Mouse (Mus musculus): Measurements from ENCODE around the gene Tmc3. TPM values are rescaled to one million over a fixed set of nuclear protein-coding genes. Genes with fewer than 3 reads are reported as not detected.
A peak's percentile ranks its signal among the peaks of the same experiment; 100 is the strongest.

The Tmc3 gene
- polyA plus RNA-seq (2014; fragmentation: Nextera tagmentation; extraction: Ambion mirVana) = 0.73 and 0.84 TPM in 2 replicates

GRCm38 (mm10) chr7:83584639-83585471, at the start of gene Tmc3:
TSS of gene Tmc3 (plus strand) at chr7:83584927.
- no peak for DNase-seq (ENCODE audit: low spot score)
- Histone ChIP-seq H3K36me3 (ENCODE audit: control insufficient read depth, insufficient read depth, low read length) (no peaks in the 10 kb centered on the region), H3K4me1 (ENCODE audit: control insufficient read depth, insufficient read depth, low read length) (no peaks in the 10 kb centered on the region), H3K9me3 (ENCODE audit: control insufficient read depth, low read length) (no peaks in the 10 kb centered on the region), H3K4me2 (ENCODE audit: low read depth, severe bottlenecking) (no peak within 1 kb of the TSS), H3K27ac (replicated peaks; ENCODE audit: low read depth, low read length) (no peak within 1 kb of the TSS), H3K27me3 (ENCODE audit: control insufficient read depth, insufficient read depth, low read length) (no peaks in the 10 kb centered on the region), H3K9ac (ENCODE audit: low read length) (no peak within 1 kb of the TSS), H3K4me3 (ENCODE audit: low read depth, low read length) (no peak within 1 kb of the TSS)
- ATAC-seq (ENCODE audit: insufficient number of reproducible peaks, low FRiP score, low TSS enrichment, low read depth) = 0 out of 2 replicates have a peak, but pooled peaks have one; percentile 39
- 36% methylated on average over 11 of the region's 11 CpGs for WGBS

- no peak for DNase-seq (ENCODE audit: low spot score)
- Histone ChIP-seq H3K36me3 (ENCODE audit: control insufficient read depth, insufficient read depth, low read length) (no peaks in the 10 kb centered on the region), H3K4me1 (ENCODE audit: control insufficient read depth, insufficient read depth, low read length) (no peaks in the 10 kb centered on the region; the same call in 1 of the 2 replicates), H3K27ac (replicated peaks; ENCODE audit: low read depth, low read length) (no peak overlapping the region), H3K4me3 (ENCODE audit: low read depth, low read length) (no peak overlapping the region), H3K9ac (ENCODE audit: low read length) (no peak overlapping the region), H3K4me2 (ENCODE audit: low read depth, severe bottlenecking) (no peak overlapping the region), H3K27me3 (ENCODE audit: control insufficient read depth, insufficient read depth, low read length) (no peaks in the 10 kb centered on the region), H3K9me3 (ENCODE audit: control insufficient read depth, low read length) (no peaks in the 10 kb centered on the region)
- no peak for ATAC-seq (ENCODE audit: insufficient number of reproducible peaks, low FRiP score, low TSS enrichment, low read depth)
- WGBS = 84% methylated on average over 5 of the region's 5 CpGs
Measured at GRCm38 (mm10) chr7:83541536-83542169, 43.1 kb upstream of the Tmc3 start.

- no peaks in the 10 kb centered on the region for H3K9me3 ChIP-seq (ENCODE audit: control insufficient read depth, low read length)
- ATAC-seq (ENCODE audit: insufficient number of reproducible peaks, low FRiP score, low TSS enrichment, low read depth) (no peak), DNase-seq (ENCODE audit: low spot score) (no peak)
- no peak overlapping the region for H3K27ac ChIP-seq (replicated peaks; ENCODE audit: low read depth, low read length)
- WGBS = 73% methylated on average over 7 of the region's 7 CpGs
- no peaks in the 10 kb centered on the region for H3K27me3 ChIP-seq (ENCODE audit: control insufficient read depth, insufficient read depth, low read length)
- H3K4me2 ChIP-seq (ENCODE audit: low read depth, severe bottlenecking) = no peak overlapping the region
- no peak overlapping the region for H3K9ac ChIP-seq (ENCODE audit: low read length)
- H3K36me3 ChIP-seq (ENCODE audit: control insufficient read depth, insufficient read depth, low read length) = no peaks in the 10 kb centered on the region
- H3K4me1 ChIP-seq (ENCODE audit: control insufficient read depth, insufficient read depth, low read length) = no peaks in the 10 kb centered on the region
- no peak overlapping the region for H3K4me3 ChIP-seq (ENCODE audit: low read depth, low read length)
Measured at GRCm38 (mm10) chr7:83548686-83549352, 35.9 kb upstream of the Tmc3 start.

DNA sequence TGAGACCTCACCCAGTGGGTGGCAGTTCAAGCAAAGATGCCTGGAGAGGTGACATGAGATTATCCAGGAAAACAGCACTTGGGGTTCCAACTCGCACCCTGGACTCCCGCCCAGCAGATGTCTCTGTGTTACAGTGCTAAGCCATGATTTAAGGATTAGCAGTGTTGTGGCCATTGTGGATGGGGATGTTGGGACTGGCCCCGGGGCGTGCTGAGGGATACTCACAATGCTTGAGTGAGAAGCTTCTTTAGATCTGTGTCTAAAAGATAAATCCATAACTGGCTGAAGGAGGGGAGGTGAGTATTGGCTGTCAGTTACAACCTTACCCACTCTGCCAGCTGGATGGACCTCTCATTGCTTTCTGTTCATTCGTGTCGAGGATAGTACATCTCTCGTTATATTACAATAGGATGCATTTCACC, 35.4 kb upstream of the Tmc3 start:
- no peaks in the 10 kb centered on the region for H3K36me3 ChIP-seq (ENCODE audit: control insufficient read depth, insufficient read depth, low read length)
- no peaks in the 10 kb centered on the region for H3K4me1 ChIP-seq (ENCODE audit: control insufficient read depth, insufficient read depth, low read length)
- no peak overlapping the region for H3K4me3 ChIP-seq (ENCODE audit: low read depth, low read length)
- no peaks in the 10 kb centered on the region for H3K9me3 ChIP-seq (ENCODE audit: control insufficient read depth, low read length)
- no peaks in the 10 kb centered on the region for H3K27me3 ChIP-seq (ENCODE audit: control insufficient read depth, insufficient read depth, low read length)
- no peak overlapping the region for H3K4me2 ChIP-seq (ENCODE audit: low read depth, severe bottlenecking)
- DNase-seq (ENCODE audit: low spot score) = no peak
- no peak for ATAC-seq (ENCODE audit: insufficient number of reproducible peaks, low FRiP score, low TSS enrichment, low read depth)
- 81% methylated on average over 7 of the region's 7 CpGs for WGBS
- no peak overlapping the region for H3K27ac ChIP-seq (replicated peaks; ENCODE audit: low read depth, low read length)
- no peak overlapping the region for H3K9ac ChIP-seq (ENCODE audit: low read length)

DNA sequence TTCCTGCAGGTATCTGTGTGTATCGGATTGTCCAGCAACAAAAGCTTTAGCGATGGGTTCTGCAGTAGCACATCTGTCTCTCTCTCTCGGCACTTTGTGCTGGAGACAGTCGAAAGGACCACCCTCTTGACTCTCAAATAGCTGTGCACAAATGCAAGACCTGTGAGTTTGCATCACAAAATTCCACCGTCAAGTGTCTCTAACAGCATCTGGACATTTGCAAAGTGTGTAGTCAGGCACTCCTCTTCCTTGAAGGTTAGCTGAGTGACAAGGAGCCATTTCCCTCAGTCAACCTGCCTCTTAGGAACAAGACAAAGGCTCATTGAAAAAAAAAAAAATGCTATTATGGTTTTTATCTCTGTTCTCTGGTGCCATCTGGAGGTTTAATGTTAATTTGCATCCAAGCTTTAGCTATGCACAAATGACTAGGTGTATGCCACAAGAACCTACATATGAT, 34.7 kb upstream of the Tmc3 start:
- no peak for ATAC-seq (ENCODE audit: insufficient number of reproducible peaks, low FRiP score, low TSS enrichment, low read depth)
- H3K27ac ChIP-seq (replicated peaks; ENCODE audit: low read depth, low read length) = no peak overlapping the region
- H3K9me3 ChIP-seq (ENCODE audit: control insufficient read depth, low read length) = no peaks in the 10 kb centered on the region
- no peak overlapping the region for H3K4me3 ChIP-seq (ENCODE audit: low read depth, low read length)
- H3K4me2 ChIP-seq (ENCODE audit: low read depth, severe bottlenecking) = no peak overlapping the region
- WGBS = 72% methylated on average over 5 of the region's 5 CpGs
- no peaks in the 10 kb centered on the region for H3K27me3 ChIP-seq (ENCODE audit: control insufficient read depth, insufficient read depth, low read length)
- peak; percentile 50 for DNase-seq (ENCODE audit: low spot score)
- no peaks in the 10 kb centered on the region for H3K36me3 ChIP-seq (ENCODE audit: control insufficient read depth, insufficient read depth, low read length)
- no peaks in the 10 kb centered on the region for H3K4me1 ChIP-seq (ENCODE audit: control insufficient read depth, insufficient read depth, low read length)
- no peak overlapping the region for H3K9ac ChIP-seq (ENCODE audit: low read length)

- no peaks in the 10 kb centered on the region for H3K9me3 ChIP-seq (ENCODE audit: control insufficient read depth, low read length)
Measured at GRCm38 (mm10) chr7:83554477-83554876, 30.2 kb upstream of the Tmc3 start.

GRCm38 (mm10) chr7:83556488-83556887, 28.2 kb upstream of the Tmc3 start:
- WGBS = 81% methylated on average over 2 of the region's 2 CpGs
- Histone ChIP-seq H3K4me1 (ENCODE audit: control insufficient read depth, insufficient read depth, low read length) (no peaks in the 10 kb centered on the region), H3K9me3 (ENCODE audit: control insufficient read depth, low read length) (no peaks in the 10 kb centered on the region), H3K4me2 (ENCODE audit: low read depth, severe bottlenecking) (no peak overlapping the region), H3K27me3 (ENCODE audit: control insufficient read depth, insufficient read depth, low read length) (no peaks in the 10 kb centered on the region), H3K4me3 (ENCODE audit: low read depth, low read length) (no peak overlapping the region), H3K36me3 (ENCODE audit: control insufficient read depth, insufficient read depth, low read length) (no peaks in the 10 kb centered on the region), H3K27ac (replicated peaks; ENCODE audit: low read depth, low read length) (no peak overlapping the region), H3K9ac (ENCODE audit: low read length) (no peak overlapping the region)
- ATAC-seq (ENCODE audit: insufficient number of reproducible peaks, low FRiP score, low TSS enrichment, low read depth) (no peak), DNase-seq (ENCODE audit: low spot score) (no peak)

More at GRCm38 (mm10) chr7:83554477-83554876, 30.2 kb upstream of the Tmc3 start:
- no peak for ATAC-seq (ENCODE audit: insufficient number of reproducible peaks, low FRiP score, low TSS enrichment, low read depth)
- Histone ChIP-seq H3K4me2 (ENCODE audit: low read depth, severe bottlenecking) (no peak overlapping the region), H3K9ac (ENCODE audit: low read length) (no peak overlapping the region), H3K36me3 (ENCODE audit: control insufficient read depth, insufficient read depth, low read length) (no peaks in the 10 kb centered on the region), H3K27me3 (ENCODE audit: control insufficient read depth, insufficient read depth, low read length) (no peaks in the 10 kb centered on the region), H3K27ac (replicated peaks; ENCODE audit: low read depth, low read length) (no peak overlapping the region), H3K4me1 (ENCODE audit: control insufficient read depth, insufficient read depth, low read length) (no peaks in the 10 kb centered on the region), H3K4me3 (ENCODE audit: low read depth, low read length) (no peak overlapping the region)
- 87% methylated on average over 6 of the region's 6 CpGs for WGBS
- no peak for DNase-seq (ENCODE audit: low spot score)

DNA sequence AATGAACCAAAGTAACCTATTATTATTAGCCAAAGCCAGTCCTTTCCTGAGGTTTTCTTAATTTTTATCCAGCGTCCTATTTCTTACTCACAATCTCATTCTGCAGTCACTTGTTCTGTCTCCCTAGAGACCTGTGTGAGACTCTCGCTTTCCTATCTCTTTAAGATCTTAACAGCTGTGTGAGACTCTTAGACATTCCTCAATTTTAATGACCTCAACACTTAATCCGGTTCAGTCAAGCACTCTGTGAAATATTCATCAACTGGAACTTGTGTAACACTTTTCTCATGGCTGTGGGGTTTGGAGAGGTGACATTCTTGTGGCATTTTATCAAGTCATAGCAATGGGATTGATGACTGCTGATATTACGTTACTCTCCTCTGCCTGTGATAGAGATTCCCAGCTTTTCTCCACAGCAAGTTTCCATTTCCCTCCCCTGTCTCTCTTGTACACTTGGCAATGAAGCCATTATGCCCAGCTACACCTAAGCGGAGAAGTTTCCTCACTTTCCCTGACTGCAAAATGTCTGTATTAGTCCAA, 25.9 kb upstream of the Tmc3 start:
- WGBS = 77% methylated on average over 5 of the region's 5 CpGs
- Histone ChIP-seq H3K4me1 (ENCODE audit: control insufficient read depth, insufficient read depth, low read length) (no peaks in the 10 kb centered on the region), H3K27me3 (ENCODE audit: control insufficient read depth, insufficient read depth, low read length) (no peaks in the 10 kb centered on the region), H3K27ac (replicated peaks; ENCODE audit: low read depth, low read length) (no peak overlapping the region), H3K36me3 (ENCODE audit: control insufficient read depth, insufficient read depth, low read length) (no peaks in the 10 kb centered on the region), H3K4me2 (ENCODE audit: low read depth, severe bottlenecking) (no peak overlapping the region), H3K9me3 (ENCODE audit: control insufficient read depth, low read length) (no peaks in the 10 kb centered on the region), H3K9ac (ENCODE audit: low read length) (no peak overlapping the region), H3K4me3 (ENCODE audit: low read depth, low read length) (no peak overlapping the region)
- ATAC-seq (ENCODE audit: insufficient number of reproducible peaks, low FRiP score, low TSS enrichment, low read depth) (no peak), DNase-seq (ENCODE audit: low spot score) (no peak)

Measured in limb, embryonic 11.5 days (tissue).